Mouse (Mus musculus) kidney, embryonic 15.5 days (tissue): ENCODE results near the gene Slc35c2. TPM values are rescaled to one million over a fixed set of nuclear protein-coding genes. Genes with fewer than 3 reads are reported as not detected.

Experiments used
- ATAC-seq: fragments of 200-750 bp; cut with Nextera tagmentation; replicated peaks from 2 replicates; pipeline ENCODE4 v1.8.0; 2017; ENCODE audit warnings: moderate TSS enrichment; ENCODE audit not compliant: low FRiP score
- H3K27ac ChIP-seq: fragments of 300-500 bp; sonication (generic); 2 replicates; pipeline ENCODE4 v1.5.1; 2015; ENCODE audit warnings: mild to moderate bottlenecking, inconsistent platforms
- H3K27me3 ChIP-seq: fragments of 300-500 bp; sonication (generic); 2 replicates; pipeline ENCODE4 v1.6.1; 2015; ENCODE audit warnings: inconsistent platforms
- H3K36me3 ChIP-seq: fragments of 300-500 bp; sonication (generic); 2 replicates; pipeline ENCODE4 v1.6.1; 2015; ENCODE audit warnings: inconsistent platforms
- H3K4me1 ChIP-seq: fragments of 300-500 bp; sonication (generic); 2 replicates; pipeline ENCODE4 v1.6.1; 2015; ENCODE audit warnings: inconsistent platforms
- H3K4me2 ChIP-seq: fragments of 300-500 bp; sonication (generic); 2 replicates; pipeline ENCODE4 v1.6.1; 2015; ENCODE audit warnings: moderate library complexity, mild to moderate bottlenecking, inconsistent platforms
- H3K4me3 ChIP-seq: fragments of 300-500 bp; sonication (generic); replicated peaks from 2 replicates; pipeline ENCODE4 v1.5.1; 2015; ENCODE audit warnings: mild to moderate bottlenecking, inconsistent platforms
- H3K9ac ChIP-seq: fragments of 300-500 bp; sonication (generic); 2 replicates; pipeline ENCODE4 v1.6.1; 2015; ENCODE audit warnings: mild to moderate bottlenecking, inconsistent platforms
- H3K9me3 ChIP-seq: fragments of 300-500 bp; sonication (generic); replicated peaks from 2 replicates; pipeline ENCODE4 v1.6.1; 2016; ENCODE audit warnings: inconsistent platforms
- WGBS: fragments of 180-500 bp; shearing (Covaris S2); methylation state at CpG from one replicate; pipeline ENCODE4 v1.1.7; 2015; ENCODE audit warnings: mixed read lengths; 5-methylcytosine and 5-hydroxymethylcytosine counted together
- polyA plus RNA-seq: library from polyadenylated mRNA; unstranded; fragments of >200 nt; fragmentation: Nextera tagmentation; extraction: Ambion mirVana; gene quantifications from 2 replicates; pipeline ENCODE4 v1.2.1, GENCODE M21; 2015

Slc35c2 gene
- polyA plus RNA-seq, 1 experiment from 2014 or later, result 53.7 TPM

DNA sequence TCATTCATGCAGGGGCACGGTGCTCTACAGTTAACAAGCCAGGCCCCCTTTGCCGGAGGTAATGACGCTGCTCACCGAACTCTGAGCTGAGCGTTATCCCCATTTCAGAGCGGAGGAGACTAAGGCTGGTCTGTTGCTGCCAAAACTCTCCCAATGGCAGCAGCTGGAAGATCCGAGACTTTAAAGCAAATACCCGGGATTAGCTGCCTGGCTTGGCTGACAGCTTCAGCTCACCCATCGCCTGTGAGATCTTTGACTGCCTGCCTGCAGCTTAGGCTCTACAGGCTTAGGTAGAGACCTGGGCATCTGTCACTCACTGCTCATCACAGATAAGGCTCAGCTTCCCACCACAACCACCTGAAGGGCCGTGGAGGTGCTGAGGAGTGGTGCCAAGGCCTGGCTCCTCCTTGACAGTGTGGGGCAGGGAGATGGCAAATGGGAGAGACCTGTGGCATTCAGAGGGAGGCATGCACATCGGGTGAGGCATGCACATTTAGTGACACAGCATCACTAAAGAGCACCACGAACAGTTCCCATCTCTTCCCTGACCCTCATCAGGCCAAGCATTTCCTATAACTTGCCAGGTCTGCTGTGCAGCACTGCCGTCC is 23.3 kb upstream of the Slc35c2 start:
- H3K4me1 ChIP-seq, result peaks cover 70% of the 10 kb centered on the region

DNA sequence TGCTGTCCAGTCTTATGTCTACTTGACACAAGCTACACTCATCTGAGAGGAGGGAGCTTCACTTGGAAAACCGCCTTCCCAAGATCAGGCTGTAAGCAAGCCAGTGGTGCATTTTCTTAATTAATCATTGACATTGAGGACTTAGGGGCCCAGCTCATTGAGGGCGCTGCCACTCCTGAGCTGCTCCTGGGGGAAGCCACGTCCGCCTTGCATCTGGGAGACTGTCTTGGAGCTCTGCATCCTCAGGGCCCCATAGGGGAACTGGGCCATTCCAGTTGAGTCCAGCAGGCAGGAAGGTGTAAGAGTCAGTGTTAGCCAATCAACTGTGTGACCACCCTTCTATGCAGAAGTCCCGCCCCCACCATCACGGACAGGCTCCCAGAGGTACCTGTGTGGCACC is 20.1 kb upstream of the Slc35c2 start:
- 71% methylated on average over 6 of the region's 6 CpGs for WGBS
- peaks cover 94% of the 10 kb centered on the region for H3K36me3 ChIP-seq
- ATAC-seq, result peak; percentile 68

More for the DNA sequence above, 23.3 kb upstream of the Slc35c2 start:
- Histone ChIP-seq H3K4me2 (peak overlapping the region; percentile 1; the same call in 1 of the 2 replicates), H3K27me3 (no peaks in the 10 kb centered on the region), H3K4me3 (no peak overlapping the region), H3K27ac (peak overlapping the region; percentile 48), H3K9ac (no peak overlapping the region), H3K9me3 (no peaks in the 10 kb centered on the region), H3K36me3 (peaks cover 95% of the 10 kb centered on the region)
- ATAC-seq, result no peak
- WGBS, result 59% methylated on average over 13 of the region's 13 CpGs

DNA sequence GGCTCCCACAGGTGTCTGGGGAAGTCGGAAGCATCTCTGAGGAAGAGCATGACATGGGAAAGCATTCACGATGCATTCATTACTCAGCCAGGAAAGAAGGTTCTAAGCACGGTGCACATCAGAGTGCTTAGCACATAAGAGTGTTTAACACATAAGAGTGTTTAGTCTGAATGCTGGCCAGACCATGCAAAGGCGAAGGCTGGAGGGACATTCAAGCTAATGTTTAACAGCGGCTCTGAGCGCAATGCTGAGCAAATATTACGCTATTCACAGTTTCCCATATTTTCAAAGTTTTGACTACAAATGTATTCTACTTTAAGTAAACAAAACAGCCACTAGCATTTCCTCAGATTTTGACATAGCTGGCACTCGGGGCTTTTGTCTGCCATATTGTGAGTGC is 17.8 kb upstream of the Slc35c2 start:
- Histone ChIP-seq H3K27ac (0 out of 2 replicates have a peak overlapping the region, but pooled peaks have one; percentile 29), H3K4me3 (no peak overlapping the region), H3K4me1 (peaks cover 25% of the 10 kb centered on the region), H3K9me3 (no peaks in the 10 kb centered on the region), H3K9ac (no peak overlapping the region), H3K4me2 (no peak overlapping the region), H3K36me3 (peaks cover 94% of the 10 kb centered on the region), H3K27me3 (no peaks in the 10 kb centered on the region)
- no peak for ATAC-seq
- 87% methylated on average over 8 of the region's 8 CpGs for WGBS

More for the DNA sequence above, 20.1 kb upstream of the Slc35c2 start:
- no peaks in the 10 kb centered on the region for H3K9me3 ChIP-seq
- H3K27me3 ChIP-seq, result no peaks in the 10 kb centered on the region
- H3K4me1 ChIP-seq, result peaks cover 45% of the 10 kb centered on the region
- no peak overlapping the region for H3K9ac ChIP-seq
- H3K27ac ChIP-seq, result peak overlapping the region; percentile 73
- no peak overlapping the region for H3K4me3 ChIP-seq
- H3K4me2 ChIP-seq, result no peak overlapping the region

DNA sequence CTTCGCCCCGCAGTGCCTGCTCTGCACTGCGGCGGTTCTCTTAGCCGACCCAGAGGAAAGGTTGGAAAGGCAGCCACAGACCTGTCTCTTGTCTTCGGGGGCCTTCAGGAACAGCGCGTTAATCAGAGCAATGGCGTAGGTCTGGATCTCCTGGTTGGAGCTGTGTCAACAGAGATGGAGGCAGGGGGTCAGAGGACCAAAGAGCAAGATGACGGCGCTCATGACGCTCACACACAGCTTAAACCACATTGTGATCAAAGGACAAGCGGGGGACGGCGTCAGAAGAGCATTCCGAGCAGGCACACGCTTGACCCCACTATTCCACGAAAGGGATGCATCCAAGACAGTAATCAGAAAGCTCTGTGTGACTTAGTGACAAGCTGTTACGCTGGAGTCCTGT is 17.1 kb upstream of the Slc35c2 start:
- Histone ChIP-seq H3K27me3 (no peaks in the 10 kb centered on the region), H3K36me3 (peaks cover 93% of the 10 kb centered on the region), H3K4me2 (no peak overlapping the region), H3K4me3 (no peak overlapping the region), H3K9ac (no peak overlapping the region), H3K4me1 (peaks cover 20% of the 10 kb centered on the region), H3K27ac (0 out of 2 replicates have a peak overlapping the region, but pooled peaks have one; percentile 29), H3K9me3 (no peaks in the 10 kb centered on the region)
- ATAC-seq, result no peak
- 87% methylated on average over 19 of the region's 19 CpGs for WGBS

DNA sequence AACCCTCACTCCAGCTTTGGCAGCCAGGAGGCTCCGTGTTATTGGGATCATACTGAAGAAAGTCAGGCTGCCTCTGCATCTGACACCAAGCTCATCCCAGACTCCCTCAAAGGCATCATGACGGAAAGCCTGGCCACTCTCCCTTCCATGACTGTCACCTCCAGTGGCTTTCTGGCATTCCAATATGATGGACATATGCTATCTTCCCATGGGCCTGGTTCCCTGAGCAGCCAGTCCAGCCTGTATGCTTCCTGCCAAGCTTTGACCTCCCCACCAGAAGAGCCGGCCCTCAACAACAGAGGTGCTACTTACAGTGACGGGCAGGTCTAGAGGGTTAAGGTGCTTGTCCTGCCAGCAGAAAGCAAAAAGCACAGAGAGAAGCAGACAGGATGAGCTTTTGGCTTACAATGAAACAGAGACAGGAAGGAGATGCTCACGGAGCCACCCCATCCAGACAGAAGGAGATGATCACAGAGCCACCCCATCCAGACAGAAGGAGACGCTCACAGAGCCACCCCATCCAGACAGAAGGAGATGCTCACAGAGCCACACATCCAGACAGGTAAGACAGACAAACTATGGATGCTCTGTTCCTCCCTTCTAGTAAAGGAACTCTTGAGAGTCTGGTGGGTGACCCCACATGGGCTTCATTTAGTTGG is 15.8 kb upstream of the Slc35c2 start:
- H3K27me3 ChIP-seq, result no peaks in the 10 kb centered on the region
- H3K4me3 ChIP-seq, result no peak overlapping the region
- no peaks in the 10 kb centered on the region for H3K9me3 ChIP-seq
- ATAC-seq, result no peak
- WGBS, result 92% methylated on average over 6 of the region's 6 CpGs
- no peak overlapping the region for H3K27ac ChIP-seq
- peaks cover 12% of the 10 kb centered on the region for H3K4me1 ChIP-seq
- H3K36me3 ChIP-seq, result peaks cover 84% of the 10 kb centered on the region
- no peak overlapping the region for H3K9ac ChIP-seq
- no peak overlapping the region for H3K4me2 ChIP-seq

DNA sequence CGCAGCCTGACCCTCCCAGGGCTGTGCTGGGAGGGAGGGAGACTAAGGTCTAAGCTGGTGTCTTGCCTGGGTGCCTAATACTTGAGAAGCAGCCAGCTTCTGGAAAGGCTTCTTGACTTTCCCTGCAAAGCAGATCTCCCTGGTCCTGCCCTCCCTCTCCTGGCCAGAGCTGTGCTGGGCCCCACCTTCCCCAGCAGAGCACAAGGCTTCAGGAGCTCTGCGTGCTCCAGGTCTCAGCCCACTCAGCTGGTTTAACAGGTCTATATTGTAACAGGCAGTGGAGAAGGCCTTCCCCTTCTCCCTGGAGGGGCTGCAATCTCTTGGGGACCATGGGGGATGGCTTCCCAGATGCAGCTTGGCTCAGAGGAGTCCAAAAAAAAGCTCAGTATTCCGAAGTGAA is 13.7 kb upstream of the Slc35c2 start:
- H3K9me3 ChIP-seq, result no peaks in the 10 kb centered on the region
- no peak overlapping the region for H3K9ac ChIP-seq
- H3K4me1 ChIP-seq, result peaks cover 5% of the 10 kb centered on the region; the same call in 1 of the 2 replicates
- H3K4me3 ChIP-seq, result no peak overlapping the region
- H3K27ac ChIP-seq, result no peak overlapping the region
- H3K36me3 ChIP-seq, result peaks cover 86% of the 10 kb centered on the region
- H3K4me2 ChIP-seq, result no peak overlapping the region
- WGBS, result 58% methylated on average over 3 of the region's 3 CpGs
- no peak for ATAC-seq
- no peaks in the 10 kb centered on the region for H3K27me3 ChIP-seq

DNA sequence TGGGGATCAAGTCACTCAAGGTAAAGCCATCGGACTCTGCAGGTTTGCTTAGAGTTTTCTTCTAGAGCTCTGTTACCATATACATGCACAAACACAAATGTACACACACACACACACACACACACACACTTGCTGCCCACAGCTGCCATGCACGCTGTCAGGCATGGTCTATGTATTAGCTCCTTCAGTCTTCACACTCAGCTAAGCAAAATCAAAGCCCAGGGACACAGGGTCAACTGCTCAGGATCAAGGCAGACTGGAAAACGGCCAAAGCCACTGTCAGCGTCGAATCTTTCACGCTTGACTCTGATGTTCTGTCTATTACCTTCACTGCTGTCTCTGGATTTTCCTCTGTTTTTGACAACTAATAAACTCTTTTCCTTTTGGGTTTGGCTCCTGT is 13.2 kb upstream of the Slc35c2 start:
- ATAC-seq, result no peak
- Histone ChIP-seq H3K9ac (no peak overlapping the region), H3K9me3 (no peaks in the 10 kb centered on the region), H3K4me3 (no peak overlapping the region), H3K4me2 (no peak overlapping the region), H3K36me3 (peaks cover 86% of the 10 kb centered on the region), H3K27me3 (no peaks in the 10 kb centered on the region), H3K4me1 (peaks cover 5% of the 10 kb centered on the region; the same call in 1 of the 2 replicates), H3K27ac (no peak overlapping the region)
- 59% methylated on average over 6 of the region's 6 CpGs for WGBS

DNA sequence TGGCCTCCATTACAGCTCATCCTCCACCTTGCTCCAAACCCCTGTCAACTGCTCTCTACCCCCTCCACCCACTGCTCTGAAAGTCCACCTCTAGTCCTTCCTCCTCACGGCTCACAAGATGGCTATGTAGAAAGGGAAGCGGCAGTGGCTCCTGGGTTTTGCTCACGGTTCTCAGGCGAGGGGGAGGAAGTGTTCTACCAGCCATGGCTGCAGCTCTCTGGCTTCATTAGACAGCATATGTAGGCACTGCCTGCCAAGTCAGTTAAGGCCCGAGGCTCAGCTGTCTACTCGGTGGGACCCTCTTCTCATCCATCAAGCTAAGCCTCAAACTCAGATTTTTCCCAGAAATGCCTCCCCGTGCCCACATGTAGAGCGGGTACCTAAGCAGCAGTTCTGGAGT is 12.8 kb upstream of the Slc35c2 start:
- H3K27me3 ChIP-seq, result no peaks in the 10 kb centered on the region
- peaks cover 90% of the 10 kb centered on the region for H3K36me3 ChIP-seq
- no peak for ATAC-seq
- no peak overlapping the region for H3K4me2 ChIP-seq
- H3K9me3 ChIP-seq, result no peaks in the 10 kb centered on the region
- H3K4me1 ChIP-seq, result peaks cover 5% of the 10 kb centered on the region; the same call in 1 of the 2 replicates
- no peak overlapping the region for H3K4me3 ChIP-seq
- H3K27ac ChIP-seq, result no peak overlapping the region
- 83% methylated on average over 8 of the region's 8 CpGs for WGBS
- no peak overlapping the region for H3K9ac ChIP-seq

DNA sequence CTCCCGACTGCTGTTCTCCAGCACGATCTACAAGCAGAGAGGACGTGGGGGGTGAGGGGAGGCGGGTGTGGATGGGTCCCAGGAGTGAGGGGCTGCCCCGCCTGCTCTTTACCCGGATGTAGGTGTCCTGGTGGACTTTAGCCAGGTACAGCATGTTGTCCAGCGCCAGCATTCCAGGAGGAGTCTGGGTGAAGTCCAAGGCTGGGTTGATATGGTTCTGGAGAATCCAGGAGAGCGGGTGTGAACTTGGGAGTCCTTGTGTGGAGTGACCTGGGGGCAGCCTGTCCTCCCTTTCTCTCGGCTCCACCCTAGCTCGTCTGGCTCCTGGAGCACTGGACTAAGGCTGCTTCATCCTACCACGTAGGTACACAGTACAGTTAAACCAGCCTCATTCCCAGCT is 9.8 kb upstream of the Slc35c2 start:
- H3K9ac ChIP-seq, result no peak overlapping the region
- no peak for ATAC-seq
- no peak overlapping the region for H3K27ac ChIP-seq
- H3K36me3 ChIP-seq, result peaks cover 90% of the 10 kb centered on the region
- H3K4me1 ChIP-seq, result no peaks in the 10 kb centered on the region
- no peaks in the 10 kb centered on the region for H3K27me3 ChIP-seq
- WGBS, result 85% methylated on average over 11 of the region's 11 CpGs
- no peaks in the 10 kb centered on the region for H3K9me3 ChIP-seq
- H3K4me3 ChIP-seq, result no peak overlapping the region
- H3K4me2 ChIP-seq, result no peak overlapping the region

DNA sequence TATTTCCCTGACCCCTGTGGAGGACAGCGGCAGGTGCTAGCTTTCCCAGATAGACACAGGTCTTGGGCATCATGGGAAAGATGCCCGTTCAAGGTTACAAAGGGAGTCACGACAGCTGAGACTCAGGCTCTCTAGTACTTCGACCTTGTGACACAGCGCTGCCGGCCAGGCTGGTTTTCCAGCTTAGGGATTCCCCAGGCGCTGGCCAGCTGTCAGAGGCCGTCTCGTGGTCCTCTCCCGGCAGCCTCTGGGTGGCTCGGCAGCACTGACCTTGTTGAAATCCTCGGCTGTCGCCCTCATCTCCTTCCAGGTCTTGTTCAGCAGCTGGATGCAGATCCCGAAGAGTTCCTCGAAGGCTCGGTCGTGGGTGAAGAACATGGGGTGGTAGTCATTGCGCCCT is 8.9 kb upstream of the Slc35c2 start:
- WGBS, result 86% methylated on average over 18 of the region's 18 CpGs
- H3K27ac ChIP-seq, result no peak overlapping the region
- ATAC-seq, result no peak
- no peak overlapping the region for H3K4me2 ChIP-seq
- H3K4me1 ChIP-seq, result no peaks in the 10 kb centered on the region
- H3K9me3 ChIP-seq, result no peaks in the 10 kb centered on the region
- H3K27me3 ChIP-seq, result no peaks in the 10 kb centered on the region
- no peak overlapping the region for H3K9ac ChIP-seq
- H3K36me3 ChIP-seq, result peaks cover 90% of the 10 kb centered on the region
- no peak overlapping the region for H3K4me3 ChIP-seq

DNA sequence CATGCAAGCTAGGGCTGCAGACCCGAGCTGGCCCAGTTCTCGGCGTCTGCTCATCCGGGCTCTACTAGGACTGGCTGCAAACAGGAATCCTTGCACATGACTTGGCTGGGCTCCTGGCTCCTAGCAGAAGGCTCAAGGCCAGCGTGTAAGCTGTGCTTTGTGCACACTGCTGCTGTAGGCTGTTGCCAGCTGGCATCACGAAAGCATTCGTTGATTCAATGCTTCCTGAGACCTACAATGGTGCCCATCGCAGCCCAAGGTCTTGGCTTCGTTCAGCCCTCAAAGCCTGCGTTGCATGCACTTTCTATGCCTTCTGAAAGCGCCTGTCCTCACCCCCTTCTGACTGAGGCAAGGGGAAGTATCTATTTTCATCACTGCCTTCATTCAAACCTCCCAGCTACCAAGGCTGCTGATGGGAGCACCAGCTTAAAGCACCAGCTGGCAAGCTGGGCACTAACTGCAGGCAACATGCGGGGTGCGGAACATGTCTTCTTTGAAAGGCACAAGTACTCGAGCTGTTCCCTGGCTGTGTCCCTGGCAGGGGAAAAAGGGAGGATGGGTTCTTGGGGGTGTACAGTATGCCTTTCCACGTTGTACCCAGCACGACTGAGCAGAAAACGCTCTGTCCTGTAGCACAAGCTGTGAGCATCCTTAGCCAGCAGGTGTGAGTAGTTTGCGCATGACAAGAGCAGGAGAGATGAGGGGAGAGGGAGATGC is 804 bp upstream of the Slc35c2 start:
- Histone ChIP-seq H3K9me3 (no peaks in the 10 kb centered on the region), H3K4me2 (peak overlapping the region; percentile 94), H3K4me3 (peak overlapping the region; percentile 84), H3K4me1 (peaks cover 28% of the 10 kb centered on the region), H3K36me3 (peaks cover 43% of the 10 kb centered on the region), H3K27ac (peak overlapping the region; percentile 69), H3K27me3 (no peaks in the 10 kb centered on the region), H3K9ac (peak overlapping the region; percentile 67)
- ATAC-seq, result 0 out of 2 replicates have a peak, but pooled peaks have one; percentile 19
- WGBS, result 65% methylated on average over 18 of the region's 18 CpGs
